Mouse (Mus musculus): Measurements from ENCODE around the gene Aif1. TPM values are rescaled to one million over a fixed set of nuclear protein-coding genes. Genes with fewer than 3 reads are reported as not detected.

Gene Aif1
- total and polyA plus RNA-seq, 3 experiments = 7.0 to 14.7 (median 14.1) TPM

- DNase-seq (ENCODE audit: extremely low read depth) = no peak
- Histone ChIP-seq H3K27ac (ENCODE audit: insufficient read depth, low read depth) (peak overlapping the region; percentile 97; the same call in 1 of the 2 replicates), H3K9me3 (replicated peaks; ENCODE audit: low read length) (no peaks in the 10 kb centered on the region), H3K4me2 (ENCODE audit: insufficient read depth, low read depth, poor library complexity, severe bottlenecking) (peak overlapping the region; percentile 84), H3K27me3 (replicated peaks) (no peaks in the 10 kb centered on the region), H3K4me1 (ENCODE audit: control insufficient read depth in 1 of 2, insufficient read depth in 2 of 2) (peaks cover 6 to 37% of the 10 kb centered on the region in 2 experiments), H3K79me2 (replicated peaks; ENCODE audit: control insufficient read depth, extremely low read depth, insufficient read depth, poor library complexity, severe bottlenecking) (peaks cover 45% of the 10 kb centered on the region), H3K36me3 (replicated peaks in 1 of 2; ENCODE audit: control insufficient read depth in 1 of 2, insufficient read depth in 1 of 2, low read length in 1 of 2) (peaks cover 16 to 30% of the 10 kb centered on the region in 2 experiments), H3K9ac (ENCODE audit: insufficient read depth, low read depth) (peak overlapping the region; percentile 85), H3K4me3 (replicated peaks in 1 of 3; ENCODE audit: low read depth in 2 of 3, low read length in 2 of 3, poor library complexity in 1 of 3) (peak overlapping the region; percentile 65 to 97 (median 73))
- dilution Hi-C loops (cut with MboI; ENCODE audit: extremely low pct_ligation_motif_present, extremely low pct_unique_long_range_greater_than_20kb, low sequenced_read_pairs) (no loop called here), in situ Hi-C loops (cut with MboI; ENCODE audit: low pct_ligation_motif_present, low pct_unique_long_range_greater_than_20kb, low sequenced_read_pairs) (no loop called here)
- TF ChIP-seq MEF2A (IDR thresholded peaks at IDR 0.05; ENCODE audit: borderline replicate concordance, low read depth, low read length) = no peak
- peak; percentile 46 for TF ChIP-seq TBP (conservative IDR thresholded peaks at IDR 0.05; ENCODE audit: low read depth, low read length)
- no peak for TF ChIP-seq NRF1 (IDR thresholded peaks at IDR 0.05; ENCODE audit: low read depth, low read length)
- 0 out of 2 replicates have a peak, but pooled peaks have one; percentile 15 for TF ChIP-seq MXI1 (IDR thresholded peaks at IDR 0.05; ENCODE audit: low read depth, low read length)
- TF ChIP-seq MYC (IDR thresholded peaks at IDR 0.05; ENCODE audit: low read depth, low read length) = peak; percentile 21; the same call in 1 of the 2 replicates
- TF ChIP-seq EP300 (IDR thresholded peaks at IDR 0.05; ENCODE audit: low read length) = peak; percentile 55; the same call in 1 of the 2 replicates
- no peak for TF ChIP-seq ZMIZ1 (IDR thresholded peaks at IDR 0.05; ENCODE audit: low read depth, low read length)
- no peak for TF ChIP-seq ELF1 (IDR thresholded peaks at IDR 0.05; ENCODE audit: low read depth, low read length)
- TF ChIP-seq PAX5 (IDR thresholded peaks at IDR 0.05; ENCODE audit: low read length) = no peak
- TF ChIP-seq E2F4 (IDR thresholded peaks at IDR 0.05; ENCODE audit: insufficient replicate concordance, low read depth, low read length) = no peak
- no peak for TF ChIP-seq KAT2A (IDR thresholded peaks at IDR 0.05; ENCODE audit: insufficient replicate concordance, low read length)
- 0 out of 2 replicates have a peak, but pooled peaks have one; percentile 16 for TF ChIP-seq SIN3A (IDR thresholded peaks at IDR 0.05; ENCODE audit: low read length)
- no peak for TF ChIP-seq ZNF384 (IDR thresholded peaks at IDR 0.05; ENCODE audit: low read depth, low read length)
Observed at GRCm38 (mm10) chr17:35165451-35166155, 10.3 kb downstream of the Aif1 start.

GRCm38 (mm10) chr17:35164568-35165450, 11.1 kb downstream of the Aif1 start, which contains the start of gene Prrc2a:
Gene Prrc2a, minus strand, starts transcription at chr17:35164897.
- Histone ChIP-seq H3K27me3 (replicated peaks) (no peaks in the 10 kb centered on the region), H3K27ac (ENCODE audit: insufficient read depth, low read depth) (peak within 1 kb of the TSS; percentile 97), H3K9me3 (replicated peaks; ENCODE audit: low read length) (no peaks in the 10 kb centered on the region), H3K36me3 (replicated peaks in 1 of 2; ENCODE audit: control insufficient read depth in 1 of 2, insufficient read depth in 1 of 2, low read length in 1 of 2) (peaks cover 22 to 38% of the 10 kb centered on the region in 2 experiments), H3K4me2 (ENCODE audit: insufficient read depth, low read depth, poor library complexity, severe bottlenecking) (peak within 1 kb of the TSS; percentile 84), H3K4me3 (replicated peaks in 1 of 3; ENCODE audit: low read depth in 2 of 3, low read length in 2 of 3, poor library complexity in 1 of 3) (peak within 1 kb of the TSS; percentile 88 to 97 (median 92)), H3K9ac (ENCODE audit: insufficient read depth, low read depth) (peak within 1 kb of the TSS; percentile 95), H3K4me1 (ENCODE audit: control insufficient read depth in 1 of 2, insufficient read depth in 2 of 2) (peaks cover 6 to 38% of the 10 kb centered on the region in 2 experiments), H3K79me2 (replicated peaks; ENCODE audit: control insufficient read depth, extremely low read depth, insufficient read depth, poor library complexity, severe bottlenecking) (peaks cover 52% of the 10 kb centered on the region)
- dilution Hi-C loops (cut with MboI; ENCODE audit: extremely low pct_ligation_motif_present, extremely low pct_unique_long_range_greater_than_20kb, low sequenced_read_pairs) (no loop called here), in situ Hi-C loops (cut with MboI; ENCODE audit: low pct_ligation_motif_present, low pct_unique_long_range_greater_than_20kb, low sequenced_read_pairs) (no loop called here)
- DNase-seq (ENCODE audit: extremely low read depth) = peak; percentile 99
- TF ChIP-seq MAX (IDR thresholded peaks at IDR 0.05; ENCODE audit: low read length) (peak; percentile 33; the same call in 1 of the 2 replicates), CHD1 (IDR thresholded peaks at IDR 0.05; ENCODE audit: low read depth, low read length) (no peak), NELFE (IDR thresholded peaks at IDR 0.05; ENCODE audit: low read depth, low read length) (peak; percentile 81), MAFK (IDR thresholded peaks at IDR 0.05; ENCODE audit: insufficient replicate concordance, low read length) (no peak), POLR2AphosphoS2 (IDR thresholded peaks at IDR 0.05; ENCODE audit: low read depth, low read length) (0 out of 2 replicates have a peak, but pooled peaks have one; percentile 37), TCF12 (IDR thresholded peaks at IDR 0.05; ENCODE audit: low read depth, low read length) (peak; percentile 77), E2F4 (IDR thresholded peaks at IDR 0.05; ENCODE audit: insufficient replicate concordance, low read depth, low read length) (no peak), RAD21 (IDR thresholded peaks at IDR 0.05; ENCODE audit: low read depth, low read length) (no peak), KAT2A (IDR thresholded peaks at IDR 0.05; ENCODE audit: insufficient replicate concordance, low read length) (peak; percentile 78), ZC3H11A (IDR thresholded peaks at IDR 0.05; ENCODE audit: low read depth, low read length) (no peak), POLR2A (IDR thresholded peaks at IDR 0.05; ENCODE audit: low read depth, low read length) (peak; percentile 78; the same call in 1 of the 2 replicates), ELF1 (IDR thresholded peaks at IDR 0.05; ENCODE audit: low read depth, low read length) (peak; percentile 68; the same call in 1 of the 2 replicates), CHD2 (IDR thresholded peaks at IDR 0.05; ENCODE audit: low read length) (no peak), MYC (IDR thresholded peaks at IDR 0.05; ENCODE audit: low read depth, low read length) (no peak; the same call in 1 of the 2 replicates), UBTF (IDR thresholded peaks at IDR 0.05; ENCODE audit: low read depth, low read length) (no peak; the same call in none of the 2 replicates), ZKSCAN1 (IDR thresholded peaks at IDR 0.05; ENCODE audit: borderline replicate concordance, low read depth, low read length) (no peak), JUND (conservative IDR thresholded peaks at IDR 0.05; ENCODE audit: low read depth, low read length) (no peak), HCFC1 (IDR thresholded peaks at IDR 0.05; ENCODE audit: low read depth, low read length) (peak; percentile 85), USF1 (IDR thresholded peaks at IDR 0.05; ENCODE audit: low read depth, low read length) (no peak)

Data from CH12.LX (cell line).